ENCODE assay signal across 9 mouse cellular contexts in the genomic region with DNA sequence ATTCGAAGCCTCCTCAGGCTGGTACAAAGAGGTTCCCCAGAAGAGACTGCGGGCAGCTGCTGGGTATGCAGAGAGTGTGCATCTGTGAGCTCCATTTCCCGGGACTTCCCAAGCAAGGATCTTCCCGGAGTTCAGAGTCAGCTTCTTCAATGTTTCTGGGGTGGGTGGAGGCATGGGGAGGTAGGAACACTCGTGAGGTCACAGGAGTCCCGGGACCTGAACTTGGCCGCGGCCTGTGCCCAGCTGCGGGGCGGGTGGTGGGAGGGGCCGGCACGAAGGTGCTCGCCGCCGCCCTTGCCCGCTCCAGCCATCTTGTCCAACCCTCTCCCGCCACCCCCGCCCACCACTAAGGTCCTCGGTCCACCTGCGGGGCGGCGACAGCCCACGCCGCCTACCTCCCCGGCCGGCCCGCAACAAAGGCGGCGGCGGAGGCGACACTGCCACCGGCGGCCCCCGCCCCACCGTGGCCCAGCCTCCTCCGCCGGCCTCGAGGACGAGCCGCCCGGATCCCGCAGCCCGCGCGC. TPM values are rescaled to one million over a fixed set of nuclear protein-coding genes. Genes with fewer than 3 reads are reported as not detected.
DNase-seq lines count a peak whose midpoint lies in the region; ATAC-seq and TF ChIP-seq lines count a peak whose summit lies in the region.
"Had no signal": no experiment of that assay in that cellular context is flagged by ENCODE, and none has a peak within 500 bp of the region (broad histone marks: within the 10 kb centered on the region; RNA-seq: fewer than 3 reads in every experiment).

No protein-coding gene starts in this region.

- H3K27ac ChIP-seq in gastrocnemius, adult 2 months = peak overlapping the region; percentile 89
- H3K27ac ChIP-seq in forebrain, embryonic 12.5 days = peak overlapping the region; percentile 78
- H3K27ac ChIP-seq in hindbrain, embryonic 13.5 days = peak overlapping the region; percentile 89
- peak overlapping the region; percentile 87 for H3K27ac ChIP-seq in limb, embryonic 15.5 days
- peak overlapping the region; percentile 83 for H3K27ac ChIP-seq in midbrain, embryonic 13.5 days

- peak overlapping the region; percentile 82 for H3K4me2 ChIP-seq in forebrain, embryonic 12.5 days
- H3K4me2 ChIP-seq in hindbrain, embryonic 13.5 days = peak overlapping the region; percentile 84
- peak overlapping the region; percentile 84 for H3K4me2 ChIP-seq in limb, embryonic 15.5 days
- H3K4me2 ChIP-seq in midbrain, embryonic 13.5 days (replicated peaks) = peak overlapping the region; percentile 92

- H3K9me3 ChIP-seq in forebrain, embryonic 12.5 days = peaks cover 9% of the 10 kb centered on the region; the same call in 1 of the 2 replicates
- peaks cover 5% of the 10 kb centered on the region; the same call in 1 of the 2 replicates for H3K9me3 ChIP-seq in hindbrain, embryonic 13.5 days
- no peaks in the 10 kb centered on the region for H3K9me3 ChIP-seq in limb, embryonic 15.5 days
- peaks cover 10% of the 10 kb centered on the region for H3K9me3 ChIP-seq in midbrain, embryonic 13.5 days

- peak; percentile 75 for DNase-seq in gastrocnemius, adult 2 months
- DNase-seq in gastrocnemius, postnatal 10 days = no peak
- DNase-seq in T-cell, adult 2 months (ENCODE audit: low spot score) = peak; percentile 27
- no peak for DNase-seq in frontal cortex, postnatal 10 days (ENCODE audit: low spot score in 2 of 2)

- peak; percentile 81 for ATAC-seq in forebrain, embryonic 12.5 days (ENCODE audit: low FRiP score)
- peak; percentile 82 for ATAC-seq in hindbrain, embryonic 13.5 days (ENCODE audit: low FRiP score)
- ATAC-seq in limb, embryonic 15.5 days (ENCODE audit: insufficient number of reproducible peaks, low FRiP score, low TSS enrichment, low read depth) = peak; percentile 72
- ATAC-seq in midbrain, embryonic 13.5 days = peak; percentile 86

- peaks cover 39% of the 10 kb centered on the region for H3K36me3 ChIP-seq in forebrain, embryonic 12.5 days (replicated peaks)
- peaks cover 36% of the 10 kb centered on the region for H3K36me3 ChIP-seq in hindbrain, embryonic 13.5 days
- H3K36me3 ChIP-seq in limb, embryonic 15.5 days = peaks cover 27% of the 10 kb centered on the region
- peaks cover 36% of the 10 kb centered on the region for H3K36me3 ChIP-seq in midbrain, embryonic 13.5 days
- H3K36me3 ChIP-seq: G1E had no signal

- H3K9ac ChIP-seq in forebrain, embryonic 12.5 days = peak overlapping the region; percentile 95
- peak overlapping the region; percentile 96 for H3K9ac ChIP-seq in hindbrain, embryonic 13.5 days
- H3K9ac ChIP-seq in limb, embryonic 15.5 days = peak overlapping the region; percentile 76
- H3K9ac ChIP-seq in midbrain, embryonic 13.5 days (replicated peaks) = peak overlapping the region; percentile 91

- WGBS in forebrain, embryonic 12.5 days = 1% methylated on average over 29 of the region's 45 CpGs
- WGBS in hindbrain, embryonic 13.5 days = under 1% methylated on average over 41 of the region's 45 CpGs
- WGBS in limb, embryonic 15.5 days = 1% methylated on average over 43 of the region's 45 CpGs
- 3% methylated on average over 21 of the region's 45 CpGs for WGBS in midbrain, embryonic 13.5 days

- H3K27me3 ChIP-seq in forebrain, embryonic 12.5 days = no peaks in the 10 kb centered on the region
- no peaks in the 10 kb centered on the region for H3K27me3 ChIP-seq in hindbrain, embryonic 13.5 days
- H3K27me3 ChIP-seq in limb, embryonic 15.5 days = no peaks in the 10 kb centered on the region
- no peaks in the 10 kb centered on the region for H3K27me3 ChIP-seq in midbrain, embryonic 13.5 days

- intact Hi-C loops in gastrocnemius, adult 2 months (cut with DNase I) = loop anchor here (1.0 kb wide), 1 partner anchor 30 kb away; a partner anchor contains a TSS

- TF ChIP-seq CTCF in gastrocnemius, adult 2 months (IDR thresholded peaks at IDR 0.05) = no peak

- H3K4me1 ChIP-seq in forebrain, embryonic 12.5 days = peaks cover 20% of the 10 kb centered on the region
- H3K4me1 ChIP-seq in hindbrain, embryonic 13.5 days (replicated peaks) = peaks cover 31% of the 10 kb centered on the region
- peaks cover 20% of the 10 kb centered on the region for H3K4me1 ChIP-seq in limb, embryonic 15.5 days
- peaks cover 24% of the 10 kb centered on the region for H3K4me1 ChIP-seq in midbrain, embryonic 13.5 days (replicated peaks)

- H3K4me3 ChIP-seq in gastrocnemius, adult 2 months = peak overlapping the region; percentile 89
- peak overlapping the region; percentile 79 for H3K4me3 ChIP-seq in forebrain, embryonic 12.5 days (replicated peaks)
- H3K4me3 ChIP-seq in hindbrain, embryonic 13.5 days = peak overlapping the region; percentile 77
- peak overlapping the region; percentile 84 for H3K4me3 ChIP-seq in limb, embryonic 15.5 days
- H3K4me3 ChIP-seq in midbrain, embryonic 13.5 days (replicated peaks) = peak overlapping the region; percentile 75

RNA-seq across cellular contexts. Expression of a gene that starts 0.4 kb away (rescaled TPM):
- 10 to 100 TPM; 12.2 to 12.7 TPM for total RNA-seq in gastrocnemius, adult 2 months (2021)
- 10 to 100 TPM in 1 of 2 experiments, 1 to 10 TPM in 1; 6.6 to 11.9 TPM for total RNA-seq in gastrocnemius, postnatal 10 days (2021)
- 51.7 and 54.1 TPM in 2 replicates for polyA plus RNA-seq in forebrain, embryonic 12.5 days (2016; fragmentation: Nextera tagmentation; extraction: Ambion mirVana)
- 38.8 and 41.7 TPM in 2 replicates for polyA plus RNA-seq in hindbrain, embryonic 13.5 days (2015; fragmentation: Nextera tagmentation; extraction: Ambion mirVana)
- 16.9 and 18.3 TPM in 2 replicates for polyA plus RNA-seq in limb, embryonic 15.5 days (2015; fragmentation: Nextera tagmentation; extraction: Ambion mirVana)
- polyA plus RNA-seq in midbrain, embryonic 13.5 days (2015; fragmentation: Nextera tagmentation; extraction: Ambion mirVana) = 41.1 and 45.5 TPM in 2 replicates
- polyA plus RNA-seq: G1E had no signal

RNA-seq across cellular contexts. Expression of a gene that starts 30.3 kb away (rescaled TPM):
- 1 to 10 TPM; 5.1 to 6.1 TPM for total RNA-seq in gastrocnemius, adult 2 months (2021)
- 10 to 100 TPM in 1 of 2 experiments, 1 to 10 TPM in 1; 9.5 to 13.6 TPM for total RNA-seq in gastrocnemius, postnatal 10 days (2021)
- 63.0 and 66.7 TPM in 2 replicates for polyA plus RNA-seq in forebrain, embryonic 12.5 days (2016; fragmentation: Nextera tagmentation; extraction: Ambion mirVana)
- 73.8 and 77.0 TPM in 2 replicates for polyA plus RNA-seq in hindbrain, embryonic 13.5 days (2015; fragmentation: Nextera tagmentation; extraction: Ambion mirVana)
- polyA plus RNA-seq in limb, embryonic 15.5 days (2015; fragmentation: Nextera tagmentation; extraction: Ambion mirVana) = 47.6 and 48.6 TPM in 2 replicates
- polyA plus RNA-seq in midbrain, embryonic 13.5 days (2015; fragmentation: Nextera tagmentation; extraction: Ambion mirVana) = 79.8 and 83.0 TPM in 2 replicates

Comparison
In these comparisons a context has a peak if more than half of its experiments do, and no peak if none do; other contexts are left out.
1. DNase-seq: peak in gastrocnemius, adult 2 months (single experiment) and T-cell, adult 2 months (single experiment); none in gastrocnemius, postnatal 10 days (single experiment) and frontal cortex, postnatal 10 days (0 of 2).
2. Peak in every context shown above with its lines, with median percentiles within 50 percentile points of each other: H3K27ac ChIP-seq, H3K4me3 ChIP-seq, ATAC-seq, H3K4me2 ChIP-seq and H3K9ac ChIP-seq.